Mouse (Mus musculus) lung, postnatal 10 days (tissue): ENCODE measurements around the gene Xirp2.
A peak's percentile ranks its signal among the peaks of the same experiment; 100 is the strongest.
"Not testable (repeated sequence)": the region's sequence is repeated elsewhere in the genome, so short reads cannot be mapped to it uniquely, and the experiment has no call there.

Experiments used
- DNase-seq: peaks from one replicate; pipeline ENCODE4 v3.0.0; 2021

Xirp2 gene

DNA sequence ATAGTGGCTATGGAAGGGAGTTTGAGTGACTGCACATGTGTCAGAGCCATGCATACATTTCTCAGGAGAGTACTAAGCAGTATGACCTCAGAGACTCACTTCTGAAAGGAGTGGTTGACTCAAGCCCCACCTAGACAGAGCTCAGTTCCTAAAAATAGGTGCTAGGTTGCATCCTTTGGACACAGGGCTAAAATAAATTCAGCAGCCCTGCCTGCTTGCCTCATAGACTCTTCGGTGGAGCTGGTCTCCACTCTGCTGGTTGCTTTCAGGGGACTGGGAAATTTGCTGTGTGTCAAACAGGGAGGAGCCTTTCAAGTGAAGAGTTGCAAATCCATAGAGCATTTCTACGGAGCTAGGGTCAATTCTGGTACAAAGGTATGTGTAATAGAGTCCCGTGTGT is at the start of gene Xirp2:
Gene Xirp2 (plus strand): TSS at position 223 of the 400 bp plus-strand sequence.
- DNase-seq = no peak

DNA sequence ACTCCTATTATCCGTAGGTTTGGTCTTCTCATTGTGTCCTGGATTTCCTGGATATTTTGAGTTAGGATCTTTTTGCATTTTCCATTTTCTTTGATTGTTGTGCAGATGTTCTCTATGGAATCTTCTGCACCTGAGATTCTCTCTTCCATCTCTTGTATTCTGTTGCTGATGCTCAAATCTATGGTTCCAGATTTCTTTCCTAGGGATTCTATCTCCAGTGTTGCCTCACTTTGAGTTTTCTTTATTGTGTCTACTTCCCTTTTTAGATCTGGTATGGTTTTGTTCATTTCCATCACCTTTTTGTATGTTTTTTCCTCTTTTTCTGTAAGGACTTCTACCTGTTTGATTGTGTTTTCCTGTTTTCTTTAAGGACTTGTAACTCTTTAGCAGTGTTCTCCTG is 32.4 kb upstream of the Xirp2 start, which contains the start of gene Gm21830:
Gene Gm21830 (plus strand): TSS at position 301 of the 400 bp plus-strand sequence.
- not testable (repeated sequence) for DNase-seq

DNA sequence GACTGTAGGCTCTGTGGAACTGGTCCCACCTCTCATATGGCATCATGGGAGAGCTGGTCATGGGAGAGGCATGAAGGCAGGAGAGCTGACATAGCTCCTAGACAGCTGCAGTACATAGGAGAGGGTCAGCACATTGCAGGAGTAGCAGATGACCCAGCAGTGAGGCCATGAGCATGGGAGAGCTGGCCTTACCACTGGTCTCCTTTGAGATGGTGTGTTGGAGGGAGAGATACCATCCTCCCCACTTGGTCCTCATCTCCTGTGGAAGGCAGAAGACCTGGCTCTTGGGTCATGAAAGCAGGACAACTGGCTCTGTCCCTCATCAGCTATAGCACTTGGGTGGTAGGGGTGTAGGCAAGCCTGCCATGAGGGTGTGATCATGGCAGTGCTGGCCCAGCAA is 24.9 kb upstream of the Xirp2 start:
- DNase-seq = no peak

DNA sequence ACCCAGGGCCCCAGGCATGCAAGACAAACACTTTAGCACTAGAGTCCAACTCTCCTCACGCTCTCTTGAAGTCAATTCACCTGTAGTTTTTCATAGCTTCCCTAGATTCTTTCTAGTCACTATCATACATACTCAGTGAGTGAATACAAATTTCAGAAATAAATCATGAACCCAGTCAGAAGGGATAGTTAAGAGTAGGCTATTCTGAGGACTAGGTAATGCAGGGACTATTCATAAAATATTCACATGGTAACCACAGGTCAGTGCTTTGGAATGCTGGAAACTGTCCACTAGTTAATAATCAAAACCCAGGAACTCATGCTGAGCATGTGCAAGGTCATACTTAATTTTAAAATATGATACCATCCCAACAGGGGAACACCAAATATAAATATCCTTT is 23.0 kb upstream of the Xirp2 start:
- no peak for DNase-seq

DNA sequence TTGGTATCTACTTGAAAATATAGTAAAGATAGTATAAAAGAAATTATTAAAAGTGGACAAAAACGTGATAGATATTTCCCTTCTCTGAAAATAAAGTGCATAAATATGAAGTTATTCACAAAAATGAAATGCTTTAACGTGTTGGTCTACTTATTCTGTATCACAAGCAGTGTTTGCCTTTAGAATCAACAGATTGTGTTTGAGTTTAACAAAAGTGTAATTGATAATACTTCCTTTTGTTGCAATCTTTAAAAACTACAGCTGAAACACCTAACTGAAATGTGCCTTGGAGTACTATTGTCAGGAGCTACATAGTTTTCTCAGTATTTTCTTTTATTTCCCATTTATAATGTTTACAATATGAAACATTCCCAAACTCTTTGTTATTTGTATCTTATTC is 12.7 kb upstream of the Xirp2 start, which contains the start of gene Gm26727:
Gene Gm26727 (minus strand): TSS at position 101 of the 400 bp plus-strand sequence.
- no peak for DNase-seq

DNA sequence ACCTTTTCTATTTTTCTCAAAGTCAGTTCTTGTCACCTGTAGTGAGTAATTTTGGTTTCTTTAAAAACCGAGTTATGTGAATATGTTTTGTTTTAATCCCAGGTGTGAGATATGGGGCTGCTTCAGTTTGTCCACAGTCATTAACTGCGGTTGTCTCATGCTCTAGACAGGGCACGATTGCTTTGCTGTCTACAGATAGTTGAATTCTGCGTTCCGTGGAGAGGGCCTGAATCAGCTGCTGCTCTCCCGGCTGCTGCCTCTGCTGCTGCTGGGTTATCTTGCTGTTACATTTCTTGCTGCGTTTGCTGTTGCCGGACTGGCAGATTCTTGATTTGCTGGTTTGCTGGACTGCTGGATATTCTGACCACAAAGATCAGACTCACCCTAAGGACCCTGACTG is 7.5 kb upstream of the Xirp2 start:
- DNase-seq = no peak

DNA sequence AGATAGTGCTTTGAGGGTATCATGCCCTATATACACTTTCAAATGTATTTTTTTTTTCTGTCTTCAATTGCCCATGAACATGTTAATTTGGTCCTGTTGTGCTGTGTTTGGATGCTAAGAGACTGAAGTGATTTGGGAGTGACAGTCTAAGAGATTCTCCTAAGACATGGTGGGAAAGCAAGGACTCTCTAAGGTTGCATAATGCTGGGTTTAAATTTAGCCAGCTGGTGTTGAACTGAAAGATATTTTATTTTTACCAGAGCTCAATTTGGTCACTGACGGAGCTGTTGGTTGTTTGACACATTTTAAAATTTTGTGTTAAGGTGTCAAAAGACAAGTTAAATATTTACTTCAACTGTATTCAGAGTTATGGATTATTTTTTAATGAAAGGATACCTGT is 970 bp downstream of the Xirp2 start:
- DNase-seq = no peak

DNA sequence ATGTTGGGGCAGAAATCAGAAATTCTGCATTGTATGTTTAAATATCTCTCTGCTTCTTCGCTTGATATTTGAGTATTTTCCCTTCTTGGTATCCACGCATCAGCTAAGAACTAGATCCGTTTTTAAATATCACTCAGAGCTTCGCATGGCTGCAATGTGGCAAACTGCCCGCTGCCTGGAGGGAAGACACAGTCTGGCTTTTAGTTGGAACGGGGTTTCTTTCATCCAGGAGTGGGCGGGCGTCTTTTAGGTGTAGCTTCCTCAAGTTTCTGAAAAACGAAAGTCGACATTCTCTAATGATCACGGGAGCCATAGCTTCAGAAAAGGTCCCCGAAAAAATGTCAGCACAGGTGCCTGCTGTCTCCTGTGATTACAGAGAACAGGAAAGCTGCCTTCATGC is 1.4 kb downstream of the Xirp2 start:
- DNase-seq = no peak

DNA sequence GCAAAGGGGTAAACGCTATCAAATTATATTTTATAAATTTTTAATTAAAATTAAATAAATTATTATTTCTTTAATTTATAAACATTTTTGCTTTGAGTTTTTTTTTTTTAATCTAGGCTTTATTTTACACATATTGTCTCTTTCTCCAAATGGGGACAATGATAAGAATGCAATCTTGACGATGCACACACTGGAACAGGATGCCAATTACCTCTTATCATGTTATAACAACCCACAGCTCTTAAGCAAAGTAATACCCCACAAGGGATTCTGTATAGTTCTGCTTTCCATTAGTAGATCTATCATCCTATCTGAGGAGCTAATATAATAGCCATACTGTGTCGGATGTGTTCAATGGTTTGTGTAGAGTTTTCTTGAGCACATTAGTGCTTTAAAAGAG is 15.1 kb downstream of the Xirp2 start:
- DNase-seq = no peak

DNA sequence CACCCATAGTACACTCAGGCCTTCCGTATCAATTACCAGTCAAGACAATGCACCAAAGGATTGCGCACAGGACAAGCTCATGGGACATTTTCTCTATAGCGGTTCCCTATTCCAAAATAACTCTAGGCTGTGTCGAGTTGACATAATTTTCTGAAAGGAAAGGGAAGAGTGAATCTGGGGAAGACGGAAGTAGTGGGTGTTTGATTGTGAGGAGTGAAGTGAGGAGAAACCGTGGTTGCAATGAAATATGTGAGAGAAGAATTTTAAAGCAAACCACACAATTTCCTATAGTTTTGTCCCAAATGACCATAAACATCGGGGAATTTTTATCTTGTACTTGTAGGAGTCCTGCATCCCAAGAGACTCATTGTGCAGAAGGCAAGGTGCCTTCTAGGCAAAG is 21.2 kb downstream of the Xirp2 start:
- DNase-seq = no peak

DNA sequence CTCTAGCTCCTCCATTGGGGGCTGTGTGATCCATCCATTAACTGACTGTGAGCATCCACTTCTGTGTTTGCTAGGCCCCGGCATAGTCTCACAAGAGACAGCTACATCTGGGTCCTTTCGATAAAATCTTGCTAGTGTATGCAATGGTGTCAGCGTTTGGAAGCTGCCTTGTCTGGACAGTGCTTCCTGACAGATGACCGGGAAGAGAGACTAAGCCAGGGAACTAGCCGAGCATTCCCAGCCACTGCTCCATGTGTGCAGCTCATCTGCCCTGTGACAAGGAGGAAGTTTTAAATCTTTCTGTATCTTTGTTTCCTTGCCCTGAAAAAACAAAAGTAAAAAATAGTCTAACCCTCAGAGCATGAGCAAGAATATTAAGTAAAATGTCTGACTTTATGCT is 24.2 kb downstream of the Xirp2 start:
- not testable (repeated sequence) for DNase-seq

DNA sequence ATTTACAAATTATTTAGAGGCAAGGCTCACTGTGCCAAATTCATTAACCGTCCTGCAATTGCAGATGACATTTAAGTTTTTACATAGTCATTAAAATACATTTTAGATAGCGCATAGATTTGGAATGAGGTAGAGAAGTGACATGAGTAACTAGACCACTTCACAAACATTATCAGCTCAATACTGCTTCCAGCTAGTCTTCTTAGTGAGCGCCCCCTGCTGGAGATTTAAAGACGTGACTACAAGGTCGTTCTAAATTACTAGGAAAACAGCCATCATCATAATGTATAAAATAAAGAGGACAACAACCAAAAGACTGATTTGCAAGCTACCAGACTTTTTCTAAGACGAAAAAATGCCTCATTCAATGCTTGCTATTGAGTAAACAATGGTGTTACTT is 32.0 kb downstream of the Xirp2 start:
- DNase-seq = peak; percentile 47

DNA sequence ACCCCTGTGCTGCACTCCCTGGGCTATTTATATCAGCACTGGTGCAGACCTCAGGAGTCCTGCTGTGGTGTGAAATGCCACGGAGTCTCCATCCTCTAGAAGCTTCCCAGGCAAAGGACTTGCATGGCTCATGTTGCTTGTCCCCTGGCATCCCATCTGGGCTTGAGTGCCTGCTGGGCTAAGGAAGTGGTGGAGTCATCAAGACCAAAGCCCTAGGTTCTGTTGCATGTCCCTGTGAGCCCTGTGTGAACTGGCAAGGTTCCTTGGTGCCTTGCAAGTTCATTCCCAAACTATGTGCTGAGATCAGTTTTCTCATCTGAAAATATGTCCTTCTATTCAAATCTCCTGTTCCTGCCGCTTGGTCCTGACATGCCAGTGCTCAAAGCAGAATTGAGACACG is 35.2 kb downstream of the Xirp2 start:
- no peak for DNase-seq

DNA sequence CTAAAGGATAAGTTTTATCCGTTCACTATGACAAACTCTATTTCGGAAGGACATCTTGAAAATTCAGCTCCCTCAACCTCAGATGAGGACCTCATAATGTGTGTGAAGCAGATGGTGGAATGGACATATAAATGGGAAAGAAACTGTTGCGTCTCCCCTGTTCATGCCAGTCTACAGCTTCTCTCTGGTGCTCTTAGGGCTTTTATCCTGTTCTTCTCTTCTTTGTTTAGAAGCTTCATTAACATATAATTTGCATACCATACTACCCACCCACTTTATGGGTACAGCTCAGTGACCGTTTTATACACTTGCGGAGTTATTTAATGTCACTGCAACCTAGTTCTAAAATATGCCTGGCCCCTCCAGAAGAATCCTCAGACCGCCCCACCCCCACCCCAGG is 40.9 kb downstream of the Xirp2 start:
- DNase-seq = no peak

DNA sequence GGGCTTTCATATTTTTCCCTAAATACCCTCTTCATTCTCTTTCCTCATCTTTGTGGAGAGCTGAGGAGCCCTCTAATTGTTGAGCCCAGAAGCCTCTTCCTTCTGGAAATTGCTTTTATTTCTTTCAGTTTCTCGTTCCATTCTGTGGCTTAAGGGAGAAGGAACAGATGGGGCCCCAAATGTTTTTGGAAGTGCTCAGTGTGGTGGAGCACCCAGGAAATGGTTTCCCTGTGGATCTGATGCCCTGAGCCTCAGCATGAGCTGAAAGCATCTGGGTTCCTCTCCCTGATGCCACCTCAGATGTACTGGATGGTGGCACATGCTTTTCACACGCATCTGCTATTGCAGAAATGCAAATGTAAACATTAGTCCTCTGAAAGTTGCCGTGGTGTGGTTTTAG is 41.4 kb downstream of the Xirp2 start:
- no peak for DNase-seq

DNA sequence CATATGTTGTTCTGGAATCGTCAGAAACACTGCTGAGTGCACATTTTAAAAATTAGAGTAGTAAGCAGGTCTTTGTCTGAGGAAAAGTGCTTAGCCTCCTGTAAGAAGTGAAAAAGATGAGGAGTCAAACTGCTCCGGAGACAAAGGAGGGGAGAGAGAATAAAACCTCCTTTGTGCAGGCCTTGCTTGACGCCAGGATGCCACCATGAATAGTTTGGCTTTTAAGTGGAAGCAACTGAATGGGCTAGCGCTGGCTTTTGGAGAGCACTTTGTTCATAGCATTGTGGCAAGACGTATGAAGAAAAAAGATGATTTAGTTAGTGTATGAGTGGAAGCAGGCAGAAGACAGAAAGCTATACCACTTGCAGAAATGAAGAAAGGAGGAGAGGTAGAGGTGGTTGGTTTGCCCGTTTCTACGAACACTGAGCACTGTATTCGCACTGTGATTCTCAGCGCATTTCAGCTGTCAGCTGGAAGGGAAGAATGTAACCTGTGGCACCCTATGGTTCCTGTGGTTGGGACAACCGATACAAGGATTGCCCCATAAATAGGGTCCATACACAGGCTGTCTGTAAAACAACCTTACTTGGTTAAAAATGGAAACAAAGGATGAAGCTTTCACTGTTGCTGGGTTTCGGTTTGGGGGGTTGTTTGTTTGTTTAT is 42.8 kb downstream of the Xirp2 start:
- DNase-seq = no peak

DNA sequence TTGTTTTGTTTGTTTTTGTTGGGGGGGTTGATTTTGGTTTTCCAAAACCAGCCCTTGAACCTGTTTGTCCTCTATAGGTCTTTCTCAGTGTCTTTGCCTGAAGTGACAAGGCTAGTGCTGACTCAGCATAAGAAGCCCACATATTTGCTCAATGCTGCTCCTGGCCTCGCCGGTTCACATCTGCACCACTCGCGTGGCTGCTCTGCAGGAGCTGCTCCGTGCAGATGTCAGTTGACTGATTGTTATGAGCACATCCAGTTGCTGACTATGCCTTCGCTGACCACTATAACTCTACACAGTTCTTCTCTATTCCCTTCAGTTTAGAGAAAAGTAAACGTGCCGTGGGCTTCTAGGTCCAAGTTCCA is 43.3 kb downstream of the Xirp2 start:
- no peak for DNase-seq

DNA sequence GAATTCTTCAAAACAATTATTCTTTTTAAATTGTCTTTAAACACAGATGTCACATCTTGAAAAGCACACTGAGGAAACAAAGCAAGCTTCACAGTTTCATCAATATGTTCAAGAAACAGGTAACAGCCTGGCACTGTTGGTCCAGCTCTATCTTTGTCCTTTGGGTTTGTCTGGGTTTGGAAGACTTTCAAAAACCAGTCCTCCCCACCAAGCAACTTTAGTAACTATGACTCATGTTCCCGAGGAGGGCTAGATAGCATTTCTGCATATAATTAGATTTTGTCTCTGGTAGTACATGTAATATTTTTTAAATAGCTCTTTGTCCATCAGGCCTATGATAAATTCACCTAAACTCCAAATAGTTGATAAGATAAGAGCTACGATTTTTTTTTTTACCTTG is 59.7 kb downstream of the Xirp2 start:
- DNase-seq = no peak

DNA sequence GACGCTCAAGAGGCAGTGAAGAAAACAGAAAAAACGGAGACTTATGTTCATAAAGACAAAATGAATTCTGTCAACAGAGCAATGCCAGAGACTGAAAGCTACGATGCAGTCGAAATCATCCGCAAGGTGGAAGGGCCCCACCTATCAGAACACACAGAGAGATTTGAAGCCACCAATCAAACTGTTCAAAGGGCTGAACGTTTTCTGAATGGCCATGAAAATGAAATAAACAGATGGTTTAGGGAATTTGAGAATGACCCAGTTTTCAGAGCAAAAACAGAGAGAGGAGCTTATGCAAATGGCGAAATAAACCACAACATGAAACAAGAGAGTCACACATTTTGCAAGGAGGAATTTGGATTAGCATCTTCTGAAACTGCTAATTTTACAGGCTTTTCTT is 70.6 kb downstream of the Xirp2 start:
- DNase-seq = no peak

DNA sequence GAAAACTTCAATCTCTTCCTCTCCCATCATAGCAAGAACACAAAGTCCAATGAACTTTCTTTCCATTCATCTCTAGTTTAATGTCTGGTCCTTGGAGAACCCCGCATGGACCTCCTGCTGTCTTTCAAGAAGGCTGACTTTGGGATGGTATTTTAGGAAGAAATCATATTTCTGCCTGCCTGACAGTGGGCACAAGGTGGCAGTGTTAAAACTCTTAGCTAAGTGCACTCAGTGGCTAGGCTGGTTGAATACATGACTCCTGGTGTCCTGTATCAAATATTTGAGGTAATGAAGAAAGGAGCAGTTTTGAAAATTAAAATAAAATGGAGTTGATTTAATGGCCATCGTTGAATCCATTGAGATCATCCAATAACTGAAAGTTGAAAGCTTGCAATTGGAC is 89.5 kb downstream of the Xirp2 start:
- no peak for DNase-seq

DNA sequence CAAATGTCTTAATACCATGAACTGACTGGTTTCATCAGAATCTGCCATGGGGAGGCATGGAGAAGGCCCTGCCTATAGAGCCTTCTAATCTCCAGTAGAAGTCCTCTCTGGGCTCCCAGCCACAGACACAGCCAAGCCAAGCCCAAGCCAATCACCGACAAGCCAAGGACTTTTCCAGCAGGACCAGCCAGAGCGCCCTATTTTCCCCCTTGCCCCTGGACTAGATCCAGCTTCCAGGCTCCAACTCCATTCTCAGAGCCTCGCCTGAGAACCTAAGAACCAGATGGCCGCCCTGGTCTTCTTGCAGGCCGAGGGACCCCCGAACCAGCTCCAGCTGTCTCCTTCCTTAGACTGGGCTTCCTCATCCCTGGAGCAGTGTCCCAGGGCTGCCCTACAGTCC is 93.6 kb downstream of the Xirp2 start:
- no peak for DNase-seq

DNA sequence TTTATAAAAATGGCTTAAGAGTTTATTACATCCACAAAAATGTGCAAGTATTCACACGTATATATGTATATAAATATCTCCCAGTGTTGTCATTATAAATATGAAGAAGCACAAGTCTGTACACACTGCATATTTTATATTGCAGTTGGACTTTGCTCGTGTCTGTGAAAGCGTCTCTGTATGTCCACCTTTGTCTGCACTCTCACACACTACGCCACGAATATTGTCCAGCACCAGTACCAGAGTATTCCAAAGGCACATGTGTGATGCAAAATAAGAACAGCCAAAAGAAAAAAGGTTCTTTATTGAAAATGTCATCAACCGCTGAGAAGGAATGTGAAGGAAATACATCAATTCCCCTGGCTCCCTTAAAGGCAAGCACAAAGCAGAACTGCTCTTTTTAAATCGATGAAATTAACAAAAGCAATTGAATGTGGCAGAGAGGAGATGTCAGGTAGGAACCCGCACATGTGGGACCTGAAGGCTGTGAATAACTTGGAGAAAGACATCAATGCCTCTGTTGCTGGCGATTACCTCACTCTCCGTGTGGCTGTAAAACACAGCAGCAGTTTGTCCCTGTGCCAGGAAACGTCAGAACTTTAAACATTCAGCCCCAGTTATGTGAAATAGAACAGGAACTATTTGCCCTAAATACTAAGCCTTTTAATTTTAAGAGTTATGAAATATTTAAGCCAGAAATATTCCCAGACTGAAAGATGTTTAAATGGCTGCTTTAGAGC is 96.3 kb downstream of the Xirp2 start:
- no peak for DNase-seq

DNA sequence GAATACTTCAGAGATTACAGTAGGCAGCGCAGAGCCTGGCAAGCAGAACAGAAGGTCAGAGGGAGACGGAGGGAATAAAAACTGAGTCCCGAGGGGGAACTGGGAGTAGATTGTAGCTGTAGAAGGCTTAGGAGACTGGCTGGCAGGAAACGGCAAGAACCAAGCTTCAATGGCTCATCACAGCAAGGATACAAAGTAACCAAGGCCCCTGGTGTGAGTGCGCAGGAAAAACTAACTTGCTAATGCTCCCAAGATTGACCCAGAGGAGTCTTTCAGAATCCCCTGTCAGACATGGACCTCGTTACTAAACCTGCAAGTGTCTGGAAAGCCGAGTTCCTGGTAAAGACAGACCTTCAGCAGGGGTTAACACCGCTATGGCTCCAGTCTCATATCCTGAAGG is 98.6 kb downstream of the Xirp2 start:
- DNase-seq = no peak

DNA sequence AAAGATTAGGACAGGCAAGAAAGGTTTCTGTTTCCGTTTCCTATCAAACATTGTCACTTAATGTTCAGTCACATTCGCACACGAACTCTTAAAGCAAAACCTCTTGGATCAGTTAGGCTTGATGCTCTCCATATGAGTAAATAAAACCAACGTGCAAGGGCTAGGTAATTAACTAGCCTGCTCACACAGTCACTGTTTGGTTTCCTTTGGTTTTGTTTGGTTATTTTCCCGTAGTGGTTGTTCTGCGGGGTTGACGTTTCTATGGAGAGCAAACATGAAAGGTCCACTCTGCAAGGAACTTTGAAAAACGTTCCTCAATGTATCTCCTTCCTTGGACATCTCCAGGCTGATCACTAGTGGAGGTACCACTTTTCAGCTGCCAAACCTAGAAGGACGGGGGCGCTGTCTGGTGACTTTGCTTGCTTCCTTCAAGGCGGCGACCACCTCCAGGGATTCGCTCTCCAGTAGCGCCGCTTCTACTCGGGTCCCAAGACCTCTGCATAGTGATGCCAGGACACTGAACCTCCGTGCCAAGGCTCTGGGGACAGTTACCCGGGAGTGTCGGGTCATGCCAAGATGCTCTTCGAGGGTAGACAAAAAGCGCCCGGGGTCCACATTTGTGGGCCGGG is 119.2 kb downstream of the Xirp2 start:
- peak; percentile 43 for DNase-seq
